Mouse (Mus musculus) 3T3-L1 (cell line): Measurements from ENCODE around the gene Ctso.

Experiments
- DNase-seq: peaks from one replicate; pipeline ENCODE4 v3.0.0-alpha.2; 2015; ENCODE audit warnings: low read depth, low spot score

The Ctso gene

DNA sequence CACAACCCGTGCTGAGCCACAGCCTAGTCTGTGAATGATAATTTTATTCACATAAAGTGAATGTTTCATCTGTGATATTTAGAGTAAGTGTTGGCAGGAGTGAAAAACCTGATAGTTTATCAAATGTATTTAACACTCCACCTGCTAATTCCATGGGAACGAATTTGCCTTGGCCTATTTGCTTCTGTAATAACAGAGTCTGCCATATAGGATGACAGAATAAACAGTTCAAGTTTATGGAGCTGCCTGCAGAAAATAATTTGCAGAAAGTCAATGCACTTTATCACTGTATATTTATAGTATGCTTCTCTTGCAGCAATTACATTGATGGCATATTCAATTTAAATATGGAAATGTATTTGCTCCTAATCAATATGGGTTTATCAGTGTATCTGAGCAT, 19.4 kb downstream of the Ctso start:
- DNase-seq = no peak

GRCm38 (mm10) chr3:81957484-81957883, 25.1 kb downstream of the Ctso start:
- DNase-seq = no peak

GRCm38 (mm10) chr3:81961336-81961735, 28.9 kb downstream of the Ctso start:
- no peak for DNase-seq

- DNase-seq = no peak
Measured at GRCm38 (mm10) chr3:81963768-81964167, 31.4 kb downstream of the Ctso start.

- DNase-seq = no peak
Measured at GRCm38 (mm10) chr3:81964596-81964995, 32.2 kb downstream of the Ctso start.

DNA sequence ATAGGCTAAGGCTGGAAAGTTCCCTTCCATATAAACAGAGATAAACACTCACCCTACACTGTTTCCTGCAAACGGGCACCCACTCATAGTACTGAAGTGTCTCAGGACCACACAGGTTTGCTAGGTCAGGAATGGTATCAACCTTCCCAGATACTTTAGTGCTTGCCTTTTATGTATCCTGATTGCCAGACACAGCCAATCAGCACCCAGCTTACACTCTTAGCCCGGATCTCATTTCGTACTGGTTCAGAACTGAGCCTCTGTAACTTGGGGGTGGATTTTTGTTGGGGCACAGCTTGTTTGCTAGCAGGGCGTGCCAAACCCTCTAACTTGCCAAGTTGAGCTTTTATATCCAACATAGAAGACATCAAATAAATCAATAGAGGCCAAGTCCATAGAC, 43.2 kb downstream of the Ctso start:
- DNase-seq = no peak

- no peak for DNase-seq
Measured at GRCm38 (mm10) chr3:81976102-81976501, 43.7 kb downstream of the Ctso start, which contains the start of gene Tdo2. Tdo2 (minus strand) TSS chr3:81976202.

DNA sequence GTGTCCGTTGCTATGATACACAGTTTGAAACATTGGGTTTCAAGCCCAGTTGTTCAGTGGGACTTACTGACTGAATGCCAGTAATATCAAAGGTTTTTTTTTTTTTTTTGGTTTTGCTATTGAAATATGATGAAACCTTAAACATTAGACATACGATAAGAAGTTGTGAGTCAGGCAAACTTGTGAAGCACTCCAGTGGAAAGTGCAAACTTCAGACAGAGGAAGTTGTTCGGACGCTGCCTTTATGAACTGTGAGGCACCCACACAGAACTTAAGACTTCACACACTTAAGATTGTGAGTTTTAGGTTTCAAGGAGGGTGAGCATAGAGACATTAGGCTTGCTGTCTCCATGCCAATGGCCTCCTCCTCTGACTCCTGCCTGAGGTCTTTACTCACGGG, 49.2 kb downstream of the Ctso start:
- no peak for DNase-seq

- no peak for DNase-seq
Measured at GRCm38 (mm10) chr3:81981990-81982389, 49.6 kb downstream of the Ctso start, which contains the start of gene Asic5. Asic5 (plus strand) TSS chr3:81982290.

DNA sequence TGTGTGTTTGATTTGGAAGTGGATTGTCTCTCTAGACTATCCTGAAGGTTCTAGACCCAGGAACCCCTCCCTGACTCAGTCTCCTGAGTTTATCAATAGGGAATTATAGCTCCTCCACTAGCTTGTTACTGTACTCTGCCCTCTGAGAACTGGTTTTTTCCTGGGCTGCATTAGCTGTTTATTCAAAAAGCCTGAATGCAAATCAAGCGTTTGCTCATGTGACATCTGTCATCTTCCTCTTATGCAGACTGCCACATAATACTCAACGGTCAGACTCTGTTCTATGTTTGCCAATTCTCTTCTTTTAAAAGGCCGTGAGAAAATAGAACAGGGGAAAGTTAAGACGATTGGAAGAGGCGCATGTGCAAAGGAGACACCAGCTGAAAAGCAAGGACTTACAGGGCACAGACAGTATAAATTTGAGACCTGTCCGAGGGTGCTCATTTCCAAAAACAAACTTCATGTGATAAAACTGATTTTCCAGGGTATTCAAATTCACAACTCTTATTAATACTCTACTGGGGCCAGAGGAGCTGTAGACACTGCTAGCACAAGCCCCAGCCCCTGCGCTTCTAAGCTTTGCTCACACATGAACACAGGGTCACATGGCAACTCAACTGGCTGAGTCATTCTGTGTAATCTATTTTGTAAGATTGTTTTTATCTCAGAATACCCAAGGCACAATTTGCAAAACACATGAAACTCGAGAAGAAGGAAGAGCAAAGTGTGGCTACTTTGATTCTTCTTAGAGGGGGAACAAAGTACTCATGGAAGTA, 50.9 kb downstream of the Ctso start:
- DNase-seq = peak; percentile 30

- DNase-seq = no peak
Measured at GRCm38 (mm10) chr3:81985100-81985499, 52.7 kb downstream of the Ctso start.

- no peak for DNase-seq
Measured at GRCm38 (mm10) chr3:81986103-81986502, 53.7 kb downstream of the Ctso start.

DNA sequence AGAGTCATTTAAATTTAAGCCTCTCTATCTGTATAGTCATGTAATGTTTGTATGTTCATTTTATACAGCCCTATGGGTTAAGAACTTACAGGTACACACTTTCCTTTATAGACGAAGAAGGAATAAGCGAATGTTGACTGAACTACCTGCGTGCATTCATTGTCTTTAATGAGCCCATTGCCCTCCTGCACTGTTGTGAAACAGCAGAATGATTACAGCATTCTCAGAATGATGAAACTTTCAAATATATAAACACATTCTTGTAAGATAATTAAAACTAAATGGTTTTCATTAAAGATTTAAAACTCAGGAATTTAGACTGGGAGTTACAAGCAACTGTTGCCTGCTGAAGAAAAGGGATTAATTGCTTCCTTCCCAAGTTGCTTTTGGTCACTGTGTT, 55.2 kb downstream of the Ctso start:
- no peak for DNase-seq

- peak; percentile 6 for DNase-seq
Measured at GRCm38 (mm10) chr3:81989692-81990141, 57.3 kb downstream of the Ctso start.

DNA sequence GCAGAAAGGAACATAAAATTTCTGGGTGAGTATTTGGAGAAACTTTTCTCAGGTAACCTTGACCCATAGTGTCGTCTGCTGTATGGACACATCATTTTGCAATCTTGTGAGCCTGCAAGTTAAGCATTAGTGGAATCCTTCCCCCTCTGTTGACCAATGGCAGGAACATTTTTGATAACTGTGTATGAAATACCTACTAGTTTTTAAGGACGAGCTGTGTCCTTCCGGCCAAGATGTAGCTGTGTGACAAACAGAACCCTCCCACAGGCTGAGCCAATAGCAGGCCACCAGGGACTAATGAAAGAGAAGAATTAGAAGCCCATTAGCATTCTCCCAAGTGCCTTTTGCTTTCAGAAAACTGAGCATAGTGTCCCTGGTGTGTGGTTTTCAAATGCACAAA, 58.1 kb downstream of the Ctso start:
- DNase-seq = no peak

DNA sequence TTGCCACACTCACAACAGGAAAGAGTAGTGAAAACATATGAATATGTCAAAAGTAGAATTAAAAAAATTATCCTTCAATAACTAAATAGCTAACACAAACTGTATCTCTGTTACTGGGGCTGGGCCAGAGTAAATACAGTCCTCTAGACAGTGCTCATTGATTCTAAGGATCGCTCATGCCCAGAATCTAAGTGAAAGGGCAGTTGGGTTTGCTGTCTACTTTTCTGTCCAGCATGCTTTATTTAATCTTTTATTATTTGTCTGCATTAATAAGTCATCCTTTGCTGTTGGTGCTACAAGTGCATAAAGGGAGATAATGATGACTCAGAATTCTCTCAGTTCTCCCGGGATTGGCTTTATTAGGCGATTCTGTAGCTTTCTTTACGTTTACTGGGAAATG, 63.0 kb downstream of the Ctso start:
- DNase-seq = no peak

DNA sequence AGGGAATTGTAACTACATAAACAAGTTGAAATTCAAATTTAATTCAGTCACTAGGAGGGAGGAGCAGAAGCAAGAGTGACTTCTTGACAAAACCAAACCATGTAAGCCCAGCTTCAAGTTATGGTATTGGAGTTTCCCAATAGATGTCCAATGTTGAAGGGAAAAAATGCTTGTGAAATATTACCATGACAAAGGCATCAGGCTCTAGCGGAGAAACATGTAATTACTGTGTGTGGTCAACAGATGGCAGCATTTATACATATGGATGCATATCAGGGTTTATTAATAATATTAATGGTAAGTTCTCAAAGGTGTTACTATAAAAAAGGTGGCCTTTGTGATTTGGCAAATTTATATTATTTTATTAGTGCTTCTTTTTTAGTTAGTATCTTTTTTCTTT, 63.6 kb downstream of the Ctso start:
- peak; percentile 72 for DNase-seq
